Mouse (Mus musculus): Measurements from ENCODE around the gene Wfikkn1. TPM values are rescaled to one million over a fixed set of nuclear protein-coding genes. Genes with fewer than 3 reads are reported as not detected.

Gene Wfikkn1
- total and polyA plus RNA-seq, 3 experiments, result 0.52 to 2.5 (median 2.1) TPM

DNA sequence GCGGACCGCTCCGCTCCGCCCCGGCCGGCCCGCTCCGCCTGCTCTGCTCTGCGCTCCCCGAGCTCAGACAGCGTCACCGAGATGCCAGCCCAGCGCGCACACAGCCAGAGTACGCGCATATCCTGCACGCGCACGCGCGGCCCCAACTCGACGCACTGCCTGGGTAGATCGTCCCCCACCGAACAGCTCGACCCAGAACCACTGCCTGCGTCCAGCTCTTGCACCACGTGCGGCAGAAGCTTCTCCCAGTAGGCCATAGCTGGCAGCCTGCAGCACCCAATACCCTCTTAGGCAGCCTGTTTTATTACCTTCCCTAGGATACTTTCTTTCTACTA, 43.6 kb downstream of the Wfikkn1 start, which contains the start of gene Rhbdl1:
Gene Rhbdl1, minus strand, starts transcription at position 220 of the 335 bp plus-strand sequence.
- peak; percentile 93 for DNase-seq

DNA sequence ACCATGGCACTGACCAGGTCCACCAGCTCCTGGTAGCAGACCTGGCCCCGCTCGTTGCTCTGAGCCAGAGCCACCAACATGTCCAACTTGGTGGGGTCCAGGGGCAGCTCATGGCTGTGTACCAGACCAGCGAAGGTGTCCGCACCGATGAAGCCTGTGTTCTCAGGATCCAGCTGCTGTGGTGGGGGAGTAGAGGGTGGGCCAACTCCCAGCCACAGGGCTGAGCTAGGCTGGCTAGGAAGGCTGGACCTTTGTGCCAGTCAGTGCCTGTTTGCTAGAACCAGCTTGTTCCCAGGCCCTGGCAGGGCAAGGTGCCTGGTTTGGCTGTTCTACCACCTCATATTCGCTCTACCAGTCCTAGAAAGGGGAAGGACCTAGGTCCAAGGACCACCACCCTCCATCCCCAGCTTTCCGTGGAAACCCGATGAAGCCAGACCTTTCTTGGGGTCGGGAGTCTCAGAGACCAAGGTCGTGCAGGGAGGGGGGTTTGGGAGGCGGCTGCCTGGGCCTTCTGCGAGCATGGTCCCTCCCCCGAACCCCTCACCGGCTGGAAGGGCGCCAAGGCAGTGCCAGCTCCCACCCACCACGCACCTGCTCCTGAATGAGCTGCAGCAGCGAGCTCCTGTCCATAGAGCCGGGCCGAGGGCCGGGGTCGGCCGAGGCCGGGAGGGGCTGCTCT, 44.1 kb downstream of the Wfikkn1 start:
- no peak for DNase-seq

DNA sequence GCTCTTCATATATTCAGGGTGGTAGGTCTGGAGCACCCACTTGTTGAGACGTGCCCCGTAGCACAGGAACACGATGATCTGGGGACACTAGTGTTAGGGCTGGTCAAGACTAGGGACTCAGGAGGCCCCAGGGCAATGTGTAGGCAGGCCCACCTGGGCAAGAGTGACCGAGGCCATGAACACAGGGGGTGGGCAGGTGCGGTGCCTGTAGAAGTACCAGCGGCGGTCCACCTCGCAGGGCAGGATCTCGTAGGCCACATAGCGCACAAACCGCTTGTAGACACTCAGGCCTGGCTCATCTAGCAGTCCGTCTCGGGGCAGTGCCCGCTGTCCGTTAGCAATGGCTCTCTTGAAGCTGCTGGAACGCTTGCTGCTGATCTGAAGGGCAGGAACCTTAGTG, 44.8 kb downstream of the Wfikkn1 start:
- DNase-seq, result peak; percentile 42

DNA sequence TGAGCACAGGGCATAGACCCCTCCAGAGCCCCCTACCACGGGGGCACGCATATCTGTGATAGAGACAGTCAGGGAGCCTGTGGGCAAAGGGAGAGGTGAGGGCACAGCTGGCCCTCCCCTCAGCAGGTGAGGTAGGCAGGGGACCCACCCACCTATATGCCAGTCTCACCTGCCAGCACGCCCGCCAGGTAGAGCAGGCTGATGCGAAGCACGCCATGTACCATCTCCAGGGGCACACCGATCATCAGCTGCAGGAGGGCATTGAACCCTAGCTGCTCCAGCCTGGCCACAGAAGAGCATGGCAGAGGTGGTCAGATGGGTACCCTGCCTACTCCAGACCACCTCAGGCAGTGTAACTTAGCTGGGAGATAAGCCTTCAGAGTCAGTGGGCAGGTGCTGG, 45.4 kb downstream of the Wfikkn1 start:
- DNase-seq, result no peak

DNA sequence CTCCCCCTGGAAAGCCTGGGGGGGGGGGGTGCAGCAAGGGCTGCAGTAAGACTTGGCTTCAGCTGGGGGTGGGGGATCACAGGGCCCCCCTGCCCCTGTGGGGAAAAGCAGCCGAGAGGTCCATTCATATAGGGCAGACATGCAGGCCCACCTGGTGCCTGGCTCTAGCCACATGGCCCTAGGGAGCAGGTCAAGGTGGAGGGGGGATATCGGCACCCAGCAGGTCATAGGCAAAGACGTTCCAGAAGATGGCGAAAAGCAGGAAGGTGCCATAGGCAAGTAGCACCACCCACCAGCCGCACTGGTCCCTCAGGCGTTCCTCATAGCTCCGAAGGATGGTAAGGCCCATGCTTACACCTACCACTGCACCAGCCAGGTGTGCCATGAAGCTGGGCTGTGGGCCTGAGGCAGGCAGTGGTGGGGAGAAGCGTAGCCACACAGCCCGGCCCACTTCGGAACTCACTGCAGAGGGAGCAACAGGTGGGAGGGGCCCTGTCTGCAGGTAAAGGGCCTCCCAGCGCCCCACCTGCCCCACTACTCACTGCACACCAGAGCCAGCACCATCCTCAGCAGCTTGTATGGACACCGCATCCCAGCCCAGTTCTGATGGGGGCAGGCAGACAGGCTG, 45.9 kb downstream of the Wfikkn1 start:
- DNase-seq, result no peak

DNA sequence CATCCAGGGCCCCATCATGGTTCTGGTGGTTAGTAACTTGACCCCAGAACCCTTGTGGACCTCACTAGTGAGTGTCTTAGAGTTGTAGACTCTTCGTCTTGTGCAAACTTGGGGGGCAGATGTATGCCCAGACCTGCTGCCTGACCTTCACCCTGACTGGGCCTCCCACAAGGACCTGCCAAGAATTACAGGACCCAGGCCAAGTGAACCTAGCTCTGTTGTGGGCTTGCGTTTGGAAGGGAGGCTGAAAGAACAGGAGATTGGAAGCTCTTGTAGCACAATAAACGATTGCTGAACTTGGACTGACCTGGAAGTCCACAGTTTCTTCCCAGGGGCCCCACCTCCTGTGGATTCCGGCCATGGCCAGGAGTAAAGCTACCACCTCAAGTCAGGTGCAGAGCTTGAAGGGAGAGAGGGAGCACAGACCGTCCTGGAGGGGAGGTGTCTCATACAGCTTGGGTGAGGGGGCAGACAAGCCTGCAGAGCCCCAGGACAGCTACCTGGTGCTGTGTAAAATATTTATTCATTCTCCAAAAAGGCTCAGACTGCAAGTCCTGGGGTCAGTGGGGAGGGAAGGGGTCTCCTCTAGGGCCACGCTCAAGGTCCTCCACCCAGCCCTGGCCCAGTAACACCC, 46.6 kb downstream of the Wfikkn1 start:
- peak; percentile 68 for DNase-seq

DNA sequence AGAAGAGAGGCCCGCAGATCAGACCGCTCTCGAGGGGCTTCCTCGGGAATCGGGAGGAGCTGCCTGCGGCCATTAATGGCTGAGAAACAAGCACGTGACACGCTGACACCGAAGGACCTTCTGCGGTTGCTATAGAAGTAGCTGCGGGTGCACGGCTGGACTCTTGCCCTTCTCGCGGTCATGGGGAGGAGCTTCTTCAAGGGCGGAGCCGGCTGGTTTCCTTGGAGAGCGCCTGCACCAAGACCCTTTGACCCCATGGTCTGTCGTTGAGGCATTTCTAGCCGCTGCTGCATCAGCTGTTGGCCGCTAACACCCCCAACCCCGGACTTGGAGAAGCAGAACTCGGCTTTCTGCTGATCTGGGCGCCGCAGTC, 47.4 kb downstream of the Wfikkn1 start, which contains the start of gene Stub1:
Gene Stub1, minus strand, starts transcription at position 114 of the 373 bp plus-strand sequence.
- DNase-seq, result peak; percentile 97

DNA sequence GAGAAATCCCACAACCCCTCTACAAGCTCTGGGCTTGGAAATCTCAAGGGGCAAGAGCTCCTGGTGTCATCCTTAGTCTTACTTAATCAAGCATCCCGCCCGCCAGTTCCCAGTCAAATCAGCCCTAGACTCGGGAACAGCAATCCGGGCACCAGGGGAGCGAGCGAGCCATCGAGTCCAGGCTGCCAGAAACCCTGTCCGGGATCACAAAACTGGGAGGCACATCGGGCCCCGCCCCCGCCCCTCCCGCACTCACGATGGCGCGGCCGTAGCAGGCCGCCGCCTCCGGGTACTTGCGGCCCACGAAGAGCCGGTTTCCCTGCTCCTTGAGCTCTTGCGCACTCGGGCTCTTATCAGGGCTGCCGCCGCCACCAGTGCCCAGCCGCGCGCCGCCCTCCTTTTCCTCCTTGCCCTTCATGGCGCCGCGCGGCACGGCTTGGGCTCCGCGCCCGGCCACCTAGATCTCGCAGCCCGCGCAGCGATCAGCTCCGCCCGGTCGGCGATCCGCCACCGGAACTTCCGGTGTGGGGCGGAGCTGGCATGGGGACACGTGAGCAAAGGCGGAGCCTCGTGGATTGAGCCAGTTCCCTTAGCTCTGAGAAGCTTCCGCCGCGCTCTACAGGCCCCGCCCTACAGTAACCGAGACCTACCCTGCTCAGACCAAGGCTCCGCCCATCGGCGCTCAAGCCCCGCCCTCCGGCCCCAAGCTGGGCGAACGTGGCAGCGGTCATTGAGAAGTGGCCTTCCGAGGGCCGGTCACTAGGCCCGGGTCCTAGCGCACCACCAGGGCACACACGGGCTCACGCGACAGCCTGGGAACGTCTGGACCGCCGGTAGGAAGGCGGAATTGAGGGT, 48.0 kb downstream of the Wfikkn1 start:
- DNase-seq, result peak; percentile 100

DNA sequence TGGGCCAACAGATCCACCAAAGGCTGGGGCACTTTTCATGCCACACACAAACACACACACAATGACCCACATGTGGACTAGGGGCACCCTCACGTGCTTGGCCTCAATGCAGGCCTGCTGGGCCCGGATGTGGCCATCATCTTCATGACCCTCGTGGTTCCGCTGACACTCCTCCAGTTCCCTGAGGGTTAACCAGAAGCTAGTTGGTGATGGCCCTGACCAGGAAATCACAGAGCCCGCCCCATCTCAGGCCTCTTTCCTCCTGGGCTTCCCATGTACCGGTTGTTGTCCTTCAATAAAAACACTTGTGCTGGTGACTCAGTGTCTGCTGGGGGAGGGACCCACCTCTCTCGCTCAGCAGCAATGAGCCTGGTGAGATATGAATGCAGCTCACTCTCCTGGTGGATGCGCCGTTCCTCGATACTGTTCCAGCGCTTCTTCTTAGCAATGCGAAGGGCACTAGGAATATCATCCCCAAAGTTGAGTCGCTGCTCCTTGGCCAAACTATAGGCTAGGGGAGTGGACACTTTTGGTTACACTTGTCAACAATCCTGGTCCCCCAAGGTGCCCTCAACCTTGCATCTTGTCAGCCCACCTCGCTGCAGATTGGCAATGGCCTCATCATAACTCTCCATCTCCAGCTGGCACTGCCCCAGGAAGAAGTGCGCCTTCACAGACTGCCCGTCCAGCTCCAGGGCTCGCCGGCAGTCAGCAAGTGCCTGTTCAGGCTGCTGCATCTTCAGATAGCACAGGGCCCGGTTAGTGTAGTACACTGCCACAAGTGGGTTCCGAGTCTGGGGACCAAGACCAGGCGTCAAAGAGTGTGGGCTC, 49.0 kb downstream of the Wfikkn1 start:
- peak; percentile 82 for DNase-seq

DNA sequence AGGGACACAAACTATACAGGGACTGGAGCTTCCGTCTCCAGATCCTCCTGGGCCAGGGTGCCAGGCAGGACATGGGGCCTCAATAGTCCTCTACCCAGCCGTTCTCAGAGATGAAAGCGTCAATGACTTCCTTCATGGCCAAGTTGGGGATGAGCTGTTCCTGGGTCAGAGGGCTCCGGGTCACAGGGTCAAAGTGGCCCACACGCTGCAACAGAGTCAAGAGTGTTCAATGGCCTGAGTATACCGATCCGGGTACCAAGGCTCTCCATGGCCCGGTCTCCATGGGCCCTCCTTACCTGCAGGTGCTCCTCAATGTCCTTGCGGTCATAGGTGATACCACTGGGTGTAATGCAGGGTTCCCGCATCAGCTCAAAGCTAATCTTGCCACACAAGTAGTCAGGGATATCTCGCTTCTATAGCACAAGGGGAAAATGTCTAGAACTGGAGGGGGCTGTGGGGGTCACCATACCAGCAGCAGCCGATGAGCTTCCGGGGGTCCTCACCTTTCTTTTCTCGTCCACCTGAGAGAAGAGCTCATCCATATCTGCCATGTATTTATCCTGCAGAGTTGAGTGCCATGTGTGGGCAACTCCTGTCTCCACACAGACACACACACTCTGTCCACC, 49.7 kb downstream of the Wfikkn1 start:
- no peak for DNase-seq

DNA sequence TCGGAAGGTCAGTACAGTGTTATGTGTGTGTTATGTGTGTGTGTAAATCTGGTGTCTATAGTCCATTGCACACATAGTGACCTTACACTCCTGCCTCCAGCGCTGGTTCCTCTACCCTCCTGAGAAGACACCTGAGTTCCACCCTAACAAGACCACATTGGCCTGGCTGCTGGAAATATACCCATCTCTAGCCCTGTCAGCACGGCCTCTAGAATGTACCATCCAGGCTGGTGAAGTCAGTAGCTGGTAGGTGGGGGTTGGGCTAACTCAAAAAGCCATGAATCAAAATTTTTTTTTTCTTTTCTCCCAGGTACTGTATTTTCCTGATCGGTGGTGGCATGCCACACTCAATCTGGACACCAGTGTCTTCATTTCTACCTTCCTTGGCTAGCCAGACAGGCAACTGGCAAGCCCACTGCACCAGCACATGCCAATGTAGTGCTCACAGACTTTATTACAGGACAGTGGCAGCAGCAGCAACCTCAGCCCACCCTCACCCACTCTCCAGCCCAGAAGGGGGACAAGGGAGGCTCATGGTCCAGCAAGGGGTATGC, 50.4 kb downstream of the Wfikkn1 start:
- no peak for DNase-seq

DNA sequence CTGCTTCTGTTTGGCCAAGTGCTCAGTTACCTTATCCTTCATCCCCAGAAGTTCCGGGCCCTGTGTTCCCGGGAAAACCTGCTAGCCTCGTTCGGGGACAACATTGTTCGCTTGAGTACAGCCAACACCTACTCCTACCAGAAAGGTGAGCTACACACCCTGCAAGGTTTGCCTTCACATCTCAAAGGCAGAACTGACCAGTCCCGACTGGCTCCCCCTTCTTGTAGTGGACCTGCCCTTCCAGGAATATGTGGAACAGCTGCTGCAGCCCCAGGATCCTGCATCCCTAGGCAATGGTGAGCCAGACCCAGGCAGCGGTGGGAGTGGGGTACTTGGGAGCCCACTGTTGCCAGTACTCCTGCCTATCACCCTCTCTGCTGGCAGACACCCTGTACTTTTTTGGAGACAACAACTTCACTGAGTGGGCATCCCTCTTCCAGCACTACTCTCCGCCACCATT, 51.1 kb downstream of the Wfikkn1 start:
- no peak for DNase-seq

DNA sequence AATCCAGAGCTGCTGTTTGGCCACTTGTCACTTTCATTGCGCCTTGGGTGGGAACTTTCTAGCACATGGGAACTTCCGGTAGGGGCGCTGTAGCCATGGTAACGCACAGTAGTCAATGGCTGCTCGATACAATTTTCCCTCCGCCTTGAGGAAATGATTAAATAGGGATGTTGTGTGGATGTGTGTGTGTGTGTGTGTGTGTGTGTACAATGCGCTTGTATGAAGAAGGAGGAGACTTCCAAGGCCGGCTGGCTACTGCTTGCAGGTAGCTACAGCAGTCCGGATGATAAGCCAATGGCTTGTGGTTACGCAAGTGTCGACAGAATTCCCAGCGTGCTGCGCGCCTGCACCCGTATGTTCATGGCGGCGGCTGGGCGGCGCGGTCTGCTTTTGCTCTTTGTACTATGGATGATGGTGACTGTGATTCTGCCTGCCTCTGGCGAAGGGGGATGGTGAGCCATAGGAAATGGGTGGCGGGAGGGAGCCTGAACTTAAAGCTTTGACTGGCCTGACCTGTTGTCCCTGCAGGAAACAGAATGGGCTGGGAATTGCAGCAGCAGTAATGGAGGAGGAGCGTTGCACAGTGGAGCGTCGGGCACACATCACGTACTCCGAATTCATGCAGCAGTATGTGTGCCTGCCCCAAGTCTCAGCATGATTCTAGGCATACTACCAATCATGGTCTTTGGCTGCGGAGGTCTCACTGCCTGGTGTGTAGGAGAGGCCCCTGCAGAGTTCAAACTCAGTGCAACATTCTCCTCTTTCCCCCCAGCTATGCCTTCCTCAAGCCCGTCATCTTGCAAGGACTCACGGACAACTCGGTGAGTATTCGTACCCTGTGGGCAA, 51.7 kb downstream of the Wfikkn1 start, which contains the start of gene Jmjd8:
Gene Jmjd8, plus strand, starts transcription at position 156 of the 846 bp plus-strand sequence.
- DNase-seq, result peak; percentile 87

DNA sequence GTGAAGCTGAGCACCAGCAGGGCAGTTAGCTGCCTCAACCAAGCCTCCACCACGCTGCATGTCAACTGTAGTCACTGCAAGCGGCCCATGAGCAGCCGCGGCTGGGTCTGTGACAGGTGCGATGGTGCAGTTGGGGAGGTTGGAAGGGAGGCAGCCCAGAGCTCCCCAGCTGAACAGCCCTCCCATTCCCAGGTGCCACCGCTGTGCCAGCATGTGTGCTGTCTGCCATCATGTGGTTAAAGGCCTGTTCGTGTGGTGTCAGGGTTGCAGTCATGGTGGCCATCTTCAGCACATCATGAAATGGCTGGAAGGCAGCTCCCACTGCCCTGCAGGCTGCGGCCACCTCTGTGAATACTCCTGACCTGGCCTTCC, 52.4 kb downstream of the Wfikkn1 start:
- no peak for DNase-seq

Small RNA genes lying within 50 kb of the gene (microRNA-seq; reads per million reads assigned to microRNA genes)
- 1.3 to 2.1 reads per million in 2 experiments for gene Mir3082

Other genes starting within 250 kb of the Wfikkn1 start
Only the 30 nearest of the 31 such genes appear.
- 1 to 10 TPM; 1.1 to 1.4 TPM for gene Gng13, start 163.7 kb downstream of the Wfikkn1 start, total RNA-seq (2021)
- gene Gng13, start 163.7 kb downstream of the Wfikkn1 start, polyA plus RNA-seq (2012; rRNA removed), result not detected in 2 replicates
- 1 to 10 TPM; 1.8 to 2.3 TPM for gene Chtf18, start 153.4 kb downstream of the Wfikkn1 start, total RNA-seq (2021)
- 3.0 and 4.1 TPM in 2 replicates for gene Chtf18, start 153.4 kb downstream of the Wfikkn1 start, polyA plus RNA-seq (2012; rRNA removed)
- 10 to 100 TPM; 10.3 to 14.6 TPM for gene Rpusd1, start 153.2 kb downstream of the Wfikkn1 start, total RNA-seq (2021)
- 87.7 and 100 TPM in 2 replicates for gene Rpusd1, start 153.2 kb downstream of the Wfikkn1 start, polyA plus RNA-seq (2012; rRNA removed)
- not detected for gene Mslnl, start 144.8 kb downstream of the Wfikkn1 start, total RNA-seq (2021)
- 0.18 and 0.26 TPM in 2 replicates for gene Mslnl, start 144.8 kb downstream of the Wfikkn1 start, polyA plus RNA-seq (2012; rRNA removed)
- gene Msln, start 126.5 kb downstream of the Wfikkn1 start, total RNA-seq (2021), result 10 to 100 TPM in 1 of 2 experiments, 1 to 10 TPM in 1; 6.0 to 10.3 TPM
- gene Msln, start 126.5 kb downstream of the Wfikkn1 start, polyA plus RNA-seq (2012; rRNA removed), result 4.1 and 5.2 TPM in 2 replicates
- 10 to 100 TPM; 31.0 to 31.2 TPM for gene Narfl, start 107.1 kb downstream of the Wfikkn1 start, total RNA-seq (2021)
- 18.9 and 22.1 TPM in 2 replicates for gene Narfl, start 107.1 kb downstream of the Wfikkn1 start, polyA plus RNA-seq (2012; rRNA removed)
- gene Haghl, start 95.2 kb downstream of the Wfikkn1 start, total RNA-seq (2021), result 10 to 100 TPM; 16.6 to 33.7 TPM
- 67.2 and 70.8 TPM in 2 replicates for gene Haghl, start 95.2 kb downstream of the Wfikkn1 start, polyA plus RNA-seq (2012; rRNA removed)
- not detected for gene Ccdc78, start 94.3 kb downstream of the Wfikkn1 start, total RNA-seq (2021)
- 0.11 TPM in 2 replicates for gene Ccdc78, start 94.3 kb downstream of the Wfikkn1 start, polyA plus RNA-seq (2012; rRNA removed)
- gene Fam173a, start 88.0 kb downstream of the Wfikkn1 start, total RNA-seq (2021), result 10 to 100 TPM; 52.0 to 81.1 TPM
- gene Fam173a, start 88.0 kb downstream of the Wfikkn1 start, polyA plus RNA-seq (2012; rRNA removed), result 125 and 146 TPM in 2 replicates
- 1 to 10 TPM in 1 of 2 experiments, not detected in 1; 1.2 TPM for gene AC134908.4, start 85.2 kb downstream of the Wfikkn1 start, total RNA-seq (2021)
- gene AC134908.4, start 85.2 kb downstream of the Wfikkn1 start, polyA plus RNA-seq (2012; rRNA removed), result 0.96 TPM in 1 of 2 replicates, not detected in the other
- 10 to 100 TPM; 16.8 to 33.1 TPM for gene Metrn, start 83.7 kb downstream of the Wfikkn1 start, total RNA-seq (2021)
- 121 and 176 TPM in 2 replicates for gene Metrn, start 83.7 kb downstream of the Wfikkn1 start, polyA plus RNA-seq (2012; rRNA removed)
- gene Fbxl16, start 71.8 kb downstream of the Wfikkn1 start, total RNA-seq (2021), result 10 to 100 TPM; 26.6 to 54.4 TPM
- gene Fbxl16, start 71.8 kb downstream of the Wfikkn1 start, polyA plus RNA-seq (2012; rRNA removed), result 60.7 and 90.6 TPM in 2 replicates
- 10 to 100 TPM; 19.1 to 20.8 TPM for gene Wdr24, start 57.2 kb downstream of the Wfikkn1 start, total RNA-seq (2021)
- 29.5 and 38.3 TPM in 2 replicates for gene Wdr24, start 57.2 kb downstream of the Wfikkn1 start, polyA plus RNA-seq (2012; rRNA removed)
- 100 to 1,000 TPM in 1 of 2 experiments, 10 to 100 TPM in 1; 99.4 to 111 TPM for gene Jmjd8, start 52.0 kb downstream of the Wfikkn1 start, total RNA-seq (2021)
- 99.1 and 121 TPM in 2 replicates for gene Jmjd8, start 52.0 kb downstream of the Wfikkn1 start, polyA plus RNA-seq (2012; rRNA removed)
- gene Stub1, start 47.5 kb downstream of the Wfikkn1 start, total RNA-seq (2021), result 100 to 1,000 TPM; 149 to 184 TPM
- gene Stub1, start 47.5 kb downstream of the Wfikkn1 start, polyA plus RNA-seq (2012; rRNA removed), result 224 and 236 TPM in 2 replicates
- 10 to 100 TPM in 1 of 2 experiments, 1 to 10 TPM in 1; 9.8 to 47.1 TPM for gene Rhbdl1, start 43.6 kb downstream of the Wfikkn1 start, total RNA-seq (2021)
- 88.1 and 142 TPM in 2 replicates for gene Rhbdl1, start 43.6 kb downstream of the Wfikkn1 start, polyA plus RNA-seq (2012; rRNA removed)
- gene Gm20683, start 39.1 kb downstream of the Wfikkn1 start, total RNA-seq (2021), result 10 to 100 TPM; 14.0 to 16.3 TPM
- gene Gm20683, start 39.1 kb downstream of the Wfikkn1 start, polyA plus RNA-seq (2012; rRNA removed), result 192 and 239 TPM in 2 replicates
- 100 to 1,000 TPM; 107 to 127 TPM for gene Rhot2, start 36.0 kb downstream of the Wfikkn1 start, total RNA-seq (2021)
- 180 and 193 TPM in 2 replicates for gene Rhot2, start 36.0 kb downstream of the Wfikkn1 start, polyA plus RNA-seq (2012; rRNA removed)
- 10 to 100 TPM; 13.9 to 15.1 TPM for gene Wdr90, start 19.4 kb downstream of the Wfikkn1 start, total RNA-seq (2021)
- 75.1 and 83.0 TPM in 2 replicates for gene Wdr90, start 19.4 kb downstream of the Wfikkn1 start, polyA plus RNA-seq (2012; rRNA removed)
- gene Mcrip2, start 12.1 kb downstream of the Wfikkn1 start, total RNA-seq (2021), result 100 to 1,000 TPM; 302 to 466 TPM
- 1,490 and 1,757 TPM in 2 replicates for gene Mcrip2, start 12.1 kb downstream of the Wfikkn1 start, polyA plus RNA-seq (2012; rRNA removed)
- 100 to 1,000 TPM in 1 of 2 experiments, 10 to 100 TPM in 1; 90.9 to 141 TPM for gene Mettl26, start 5.8 kb downstream of the Wfikkn1 start, total RNA-seq (2021)
- gene Mettl26, start 5.8 kb downstream of the Wfikkn1 start, polyA plus RNA-seq (2012; rRNA removed), result 350 and 376 TPM in 2 replicates
- gene Rab40c, start 38.9 kb upstream of the Wfikkn1 start, total RNA-seq (2021), result 10 to 100 TPM; 21.1 to 27.3 TPM
- gene Rab40c, start 38.9 kb upstream of the Wfikkn1 start, polyA plus RNA-seq (2012; rRNA removed), result 52.1 and 68.8 TPM in 2 replicates
- gene Pigq, start 64.1 kb upstream of the Wfikkn1 start, total RNA-seq (2021), result 100 to 1,000 TPM; 105 to 121 TPM
- gene Pigq, start 64.1 kb upstream of the Wfikkn1 start, polyA plus RNA-seq (2012; rRNA removed), result 160 and 187 TPM in 2 replicates
- gene Nhlrc4, start 64.1 kb upstream of the Wfikkn1 start, total RNA-seq (2021), result not detected
- gene Nhlrc4, start 64.1 kb upstream of the Wfikkn1 start, polyA plus RNA-seq (2012; rRNA removed), result not detected in 2 replicates
- not detected for gene A930017K11Rik, start 71.7 kb upstream of the Wfikkn1 start, total RNA-seq (2021)
- 0.13 TPM in 1 of 2 replicates, not detected in the other for gene A930017K11Rik, start 71.7 kb upstream of the Wfikkn1 start, polyA plus RNA-seq (2012; rRNA removed)
- 10 to 100 TPM; 16.3 to 18.1 TPM for gene Capn15, start 104.9 kb upstream of the Wfikkn1 start, total RNA-seq (2021)
- 49.0 and 51.5 TPM in 2 replicates for gene Capn15, start 104.9 kb upstream of the Wfikkn1 start, polyA plus RNA-seq (2012; rRNA removed)
- gene Rab11fip3, start 188.7 kb upstream of the Wfikkn1 start, total RNA-seq (2021), result 10 to 100 TPM; 21.8 to 22.5 TPM
- gene Rab11fip3, start 188.7 kb upstream of the Wfikkn1 start, polyA plus RNA-seq (2012; rRNA removed), result 23.8 and 30.7 TPM in 2 replicates
- 10 to 100 TPM; 24.2 to 25.2 TPM for gene Decr2, start 209.5 kb upstream of the Wfikkn1 start, total RNA-seq (2021)
- gene Decr2, start 209.5 kb upstream of the Wfikkn1 start, polyA plus RNA-seq (2012; rRNA removed), result 8.5 and 10.2 TPM in 2 replicates
- gene Nme4, start 214.7 kb upstream of the Wfikkn1 start, total RNA-seq (2021), result 1 to 10 TPM; 2.5 to 5.1 TPM
- 19.4 and 23.9 TPM in 2 replicates for gene Nme4, start 214.7 kb upstream of the Wfikkn1 start, polyA plus RNA-seq (2012; rRNA removed)
- gene Tmem8, start 232.4 kb upstream of the Wfikkn1 start, total RNA-seq (2021), result 1 to 10 TPM; 7.8 to 8.4 TPM
- 25.4 and 26.9 TPM in 2 replicates for gene Tmem8, start 232.4 kb upstream of the Wfikkn1 start, polyA plus RNA-seq (2012; rRNA removed)